Mouse (Mus musculus): ENCODE data around the gene Stox2. TPM values are rescaled to one million over a fixed set of nuclear protein-coding genes. Genes with fewer than 3 reads are reported as not detected.
A peak's percentile ranks its signal among the peaks of the same experiment; 100 is the strongest.

Stox2 gene
- polyA plus RNA-seq, 1 experiment from 2014 or later, result 35.7 TPM

DNA sequence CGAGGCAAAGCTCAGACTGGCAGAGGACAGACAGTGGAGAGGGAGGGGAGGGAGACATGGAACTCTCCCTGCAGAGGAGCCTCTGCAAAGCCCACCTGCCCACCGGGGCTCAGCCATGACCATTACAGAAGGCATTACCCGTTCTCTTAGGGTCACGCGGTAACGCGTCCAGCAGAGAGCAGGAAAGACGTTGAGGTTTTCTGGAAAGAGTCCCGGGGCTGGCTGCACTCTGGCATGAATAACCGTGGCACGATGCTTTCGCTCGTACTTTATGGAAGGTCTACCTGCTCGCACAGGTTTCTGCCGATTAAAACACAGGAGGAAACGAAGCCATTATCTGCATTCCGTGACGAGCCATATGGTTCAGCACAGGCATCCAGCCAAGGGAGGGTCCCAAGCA is 53.9 kb downstream of the Stox2 start:
- no peaks in the 10 kb centered on the region for H3K27me3 ChIP-seq (replicated peaks)
- WGBS, result 83% methylated on average over 18 of the region's 18 CpGs
- no peaks in the 10 kb centered on the region for H3K36me3 ChIP-seq
- no peaks in the 10 kb centered on the region for H3K9me3 ChIP-seq
- no peak overlapping the region for H3K9ac ChIP-seq
- no peak overlapping the region for H3K4me3 ChIP-seq
- no peak overlapping the region for H3K4me2 ChIP-seq (replicated peaks)
- H3K27ac ChIP-seq, result no peak overlapping the region
- ATAC-seq (ENCODE audit: low FRiP score, low read depth), result no peak
- H3K4me1 ChIP-seq, result no peaks in the 10 kb centered on the region

DNA sequence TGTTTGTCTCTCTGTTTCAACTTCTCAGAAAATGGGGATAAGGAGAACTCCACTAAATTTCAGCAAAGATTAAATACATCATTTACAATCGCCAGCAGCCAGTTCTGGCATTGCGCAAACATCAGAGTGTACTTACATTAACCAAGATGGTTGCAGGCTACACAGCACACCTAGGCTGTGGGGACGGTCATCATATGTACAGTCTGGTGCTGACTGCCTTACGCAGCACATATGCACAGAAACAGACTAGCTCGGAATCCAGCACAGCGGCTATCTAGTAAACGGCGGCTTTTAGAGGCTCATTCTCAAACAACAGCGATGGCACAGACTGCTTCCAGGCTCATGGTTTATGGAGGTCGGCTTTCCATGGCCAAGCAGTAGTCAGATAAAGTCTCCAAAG is 54.3 kb downstream of the Stox2 start:
- Histone ChIP-seq H3K9ac (no peak overlapping the region), H3K36me3 (no peaks in the 10 kb centered on the region), H3K27ac (no peak overlapping the region), H3K9me3 (no peaks in the 10 kb centered on the region), H3K4me3 (no peak overlapping the region), H3K27me3 (replicated peaks) (no peaks in the 10 kb centered on the region), H3K4me2 (replicated peaks) (no peak overlapping the region), H3K4me1 (no peaks in the 10 kb centered on the region)
- 90% methylated on average over 10 of the region's 10 CpGs for WGBS
- no peak for ATAC-seq (ENCODE audit: low FRiP score, low read depth)

DNA sequence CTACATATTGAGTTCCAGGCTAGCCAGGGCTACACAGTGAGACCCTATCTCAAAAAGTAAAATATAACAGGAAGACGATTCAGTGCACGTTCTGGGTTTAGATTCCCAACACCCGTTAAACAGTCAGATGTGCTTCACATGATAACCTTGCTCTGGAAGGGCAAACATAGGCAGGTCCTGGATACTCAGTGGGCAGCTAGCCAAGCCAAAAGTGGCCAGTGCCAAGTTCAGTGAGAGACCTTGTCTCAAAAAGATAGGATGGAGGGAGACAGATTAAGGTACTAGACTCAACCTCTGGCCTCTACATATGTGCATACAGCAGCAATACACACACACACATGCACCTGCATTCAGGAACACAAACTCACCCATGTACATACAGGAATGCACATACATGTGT is 56.7 kb downstream of the Stox2 start:
- Histone ChIP-seq H3K9me3 (no peaks in the 10 kb centered on the region), H3K27ac (no peak overlapping the region), H3K27me3 (replicated peaks) (no peaks in the 10 kb centered on the region), H3K36me3 (no peaks in the 10 kb centered on the region), H3K4me3 (no peak overlapping the region), H3K4me1 (no peaks in the 10 kb centered on the region), H3K4me2 (replicated peaks) (no peak overlapping the region), H3K9ac (no peak overlapping the region)
- ATAC-seq (ENCODE audit: low FRiP score, low read depth), result no peak
- whole genome bisulfite sequencing, result 92% methylated on average over 3 of the region's 3 CpGs

DNA sequence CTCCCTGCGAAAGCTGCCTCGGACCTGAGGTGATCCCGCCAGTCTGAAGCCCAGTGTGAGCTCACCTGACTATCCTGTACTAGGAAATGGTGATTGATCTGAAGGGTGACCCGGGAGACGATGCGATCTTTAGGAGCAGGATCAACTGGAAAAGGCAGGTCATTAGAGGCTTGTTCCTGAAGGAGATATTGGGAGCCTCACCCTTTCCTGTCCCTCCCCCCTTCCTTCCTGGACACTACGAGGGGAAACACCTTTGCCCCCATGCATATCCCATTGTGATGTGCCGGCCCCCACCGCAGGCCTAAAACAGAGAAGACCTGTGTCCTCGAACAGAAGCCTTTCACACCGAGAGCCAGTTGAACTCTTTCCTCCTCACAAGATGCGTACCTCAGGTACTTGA is 58.0 kb downstream of the Stox2 start:
- no peaks in the 10 kb centered on the region for H3K9me3 ChIP-seq
- 85% methylated on average over 12 of the region's 12 CpGs for WGBS
- H3K4me1 ChIP-seq, result no peaks in the 10 kb centered on the region
- no peak overlapping the region for H3K4me3 ChIP-seq
- H3K27ac ChIP-seq, result no peak overlapping the region
- H3K4me2 ChIP-seq (replicated peaks), result no peak overlapping the region
- no peak for ATAC-seq (ENCODE audit: low FRiP score, low read depth)
- no peaks in the 10 kb centered on the region for H3K27me3 ChIP-seq (replicated peaks)
- H3K9ac ChIP-seq, result no peak overlapping the region
- no peaks in the 10 kb centered on the region for H3K36me3 ChIP-seq

DNA sequence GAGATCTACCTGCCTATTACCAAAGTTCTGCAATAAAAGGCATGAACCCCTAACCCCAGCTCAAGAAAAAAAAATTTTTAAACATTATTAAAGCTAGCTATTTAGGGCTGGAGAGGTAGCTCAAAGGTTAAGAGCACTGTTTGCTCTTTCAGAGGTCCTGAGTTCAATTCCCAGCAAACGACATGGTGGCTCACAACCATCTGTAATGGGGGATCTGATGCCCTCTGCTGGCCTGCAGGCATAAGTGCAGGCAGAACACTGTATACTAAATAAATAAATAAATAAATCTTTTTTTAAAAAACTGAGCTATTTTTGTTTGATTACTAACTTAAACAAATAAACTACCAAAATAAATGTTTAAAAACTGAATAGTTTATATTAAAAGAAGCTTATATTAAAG is 60.4 kb downstream of the Stox2 start:
- no peak for ATAC-seq (ENCODE audit: low FRiP score, low read depth)

DNA sequence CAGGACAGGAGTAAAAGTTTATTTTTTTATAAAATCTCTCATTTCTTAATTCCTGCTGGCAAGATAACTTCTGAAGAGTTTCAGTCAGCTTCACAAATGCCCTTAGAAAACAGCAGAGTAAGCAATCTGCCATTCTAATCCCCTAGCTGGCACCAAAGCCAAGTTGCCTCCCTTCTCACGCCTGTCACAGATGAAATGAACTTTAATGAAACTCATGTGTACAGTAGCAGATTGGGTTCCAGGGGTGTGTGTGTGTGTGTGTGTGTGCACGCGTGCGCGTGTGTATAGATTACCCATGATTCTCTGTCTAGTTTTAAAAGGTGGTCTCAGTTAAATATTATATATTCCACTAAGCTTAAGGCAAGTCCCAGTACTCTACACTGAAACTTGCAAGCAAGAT is 62.0 kb downstream of the Stox2 start:
- Histone ChIP-seq H3K4me1 (peaks cover 9% of the 10 kb centered on the region), H3K9ac (no peak overlapping the region), H3K4me3 (no peak overlapping the region), H3K27ac (no peak overlapping the region), H3K9me3 (no peaks in the 10 kb centered on the region), H3K36me3 (no peaks in the 10 kb centered on the region), H3K4me2 (replicated peaks) (no peak overlapping the region), H3K27me3 (replicated peaks) (no peaks in the 10 kb centered on the region)
- WGBS, result 98% methylated on average over 5 of the region's 5 CpGs
- ATAC-seq (ENCODE audit: low FRiP score, low read depth), result no peak

More for the DNA sequence above, 60.4 kb downstream of the Stox2 start:
- Histone ChIP-seq H3K27ac (no peak overlapping the region), H3K9me3 (no peaks in the 10 kb centered on the region), H3K4me3 (no peak overlapping the region), H3K36me3 (no peaks in the 10 kb centered on the region), H3K4me1 (peaks cover 1% of the 10 kb centered on the region; the same call in 1 of the 2 replicates), H3K4me2 (replicated peaks) (no peak overlapping the region), H3K9ac (no peak overlapping the region), H3K27me3 (replicated peaks) (no peaks in the 10 kb centered on the region)
- WGBS, result 74% methylated on average over 1 of the region's 1 CpGs

DNA sequence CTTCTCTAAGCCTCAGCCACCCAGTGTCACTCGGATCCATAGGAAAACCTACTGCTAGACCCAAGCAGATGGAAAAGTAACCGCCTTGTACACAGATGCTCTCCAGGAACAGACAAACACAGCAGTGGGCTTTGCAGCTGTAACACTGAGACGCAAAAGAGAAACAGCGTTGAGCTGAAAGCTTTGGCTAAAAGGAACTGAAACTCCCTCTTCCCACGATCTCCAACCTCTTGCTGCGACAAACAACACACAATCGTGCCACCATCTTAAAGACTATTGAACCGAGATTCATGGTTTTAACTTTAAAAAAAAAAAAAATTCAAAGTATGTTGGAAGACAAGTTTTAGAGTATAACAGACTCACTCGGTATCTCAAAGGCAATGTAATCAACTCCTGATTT is 62.5 kb downstream of the Stox2 start:
- Histone ChIP-seq H3K36me3 (no peaks in the 10 kb centered on the region), H3K4me2 (replicated peaks) (no peak overlapping the region), H3K9ac (no peak overlapping the region), H3K9me3 (no peaks in the 10 kb centered on the region), H3K4me1 (peaks cover 9% of the 10 kb centered on the region), H3K27ac (no peak overlapping the region), H3K27me3 (replicated peaks) (no peaks in the 10 kb centered on the region), H3K4me3 (no peak overlapping the region)
- ATAC-seq (ENCODE audit: low FRiP score, low read depth), result no peak
- 92% methylated on average over 9 of the region's 9 CpGs for WGBS

DNA sequence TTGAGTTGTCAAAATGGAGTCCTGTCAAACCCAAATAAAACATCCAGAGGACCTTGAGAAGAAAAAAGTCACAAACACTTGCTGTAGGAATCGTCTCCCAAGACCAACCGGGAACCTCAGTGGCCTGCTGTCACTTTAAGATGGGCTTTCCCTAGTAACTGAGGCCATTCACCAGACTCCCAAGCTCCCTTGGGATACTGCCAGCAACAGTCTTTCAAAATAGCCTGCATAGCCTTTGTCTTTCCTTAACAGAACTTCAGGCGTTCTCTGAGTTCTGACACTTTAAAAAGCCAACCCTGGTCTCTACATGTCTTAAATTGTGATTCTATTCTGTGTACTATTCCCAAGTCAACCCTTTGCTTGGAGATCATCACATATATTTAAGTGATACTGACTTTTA is 64.9 kb downstream of the Stox2 start:
- ATAC-seq (ENCODE audit: low FRiP score, low read depth), result no peak
- peaks cover 9% of the 10 kb centered on the region for H3K4me1 ChIP-seq
- H3K27ac ChIP-seq, result no peak overlapping the region
- no peak overlapping the region for H3K4me3 ChIP-seq
- no peak overlapping the region for H3K4me2 ChIP-seq (replicated peaks)
- 49% methylated on average over 3 of the region's 3 CpGs for WGBS
- no peaks in the 10 kb centered on the region for H3K9me3 ChIP-seq
- H3K27me3 ChIP-seq (replicated peaks), result no peaks in the 10 kb centered on the region
- H3K36me3 ChIP-seq, result no peaks in the 10 kb centered on the region
- no peak overlapping the region for H3K9ac ChIP-seq

DNA sequence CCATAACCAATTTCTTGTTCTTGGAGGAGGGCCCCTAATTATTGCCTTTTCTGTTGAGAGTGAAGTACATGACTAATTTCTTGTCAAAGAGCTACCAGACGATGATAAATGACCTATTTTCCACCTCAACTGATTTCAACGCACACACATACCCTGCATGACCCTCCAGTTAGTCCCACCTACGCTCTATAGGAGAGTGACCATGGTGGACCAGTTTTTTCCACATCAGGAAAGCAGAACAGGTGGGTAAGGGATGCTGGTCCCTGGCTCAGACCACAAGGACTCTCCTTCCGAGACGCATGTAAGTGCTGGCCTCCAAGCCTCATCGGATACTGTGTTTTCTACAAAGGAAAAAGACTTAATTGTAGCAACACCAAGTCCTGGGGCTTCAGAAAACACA is 65.4 kb downstream of the Stox2 start:
- ATAC-seq (ENCODE audit: low FRiP score, low read depth), result no peak
- H3K27ac ChIP-seq, result no peak overlapping the region
- H3K4me1 ChIP-seq, result peaks cover 9% of the 10 kb centered on the region
- H3K9me3 ChIP-seq, result no peaks in the 10 kb centered on the region
- WGBS, result 66% methylated on average over 6 of the region's 6 CpGs
- no peaks in the 10 kb centered on the region for H3K36me3 ChIP-seq
- no peak overlapping the region for H3K4me2 ChIP-seq (replicated peaks)
- H3K9ac ChIP-seq, result no peak overlapping the region
- no peaks in the 10 kb centered on the region for H3K27me3 ChIP-seq (replicated peaks)
- no peak overlapping the region for H3K4me3 ChIP-seq

DNA sequence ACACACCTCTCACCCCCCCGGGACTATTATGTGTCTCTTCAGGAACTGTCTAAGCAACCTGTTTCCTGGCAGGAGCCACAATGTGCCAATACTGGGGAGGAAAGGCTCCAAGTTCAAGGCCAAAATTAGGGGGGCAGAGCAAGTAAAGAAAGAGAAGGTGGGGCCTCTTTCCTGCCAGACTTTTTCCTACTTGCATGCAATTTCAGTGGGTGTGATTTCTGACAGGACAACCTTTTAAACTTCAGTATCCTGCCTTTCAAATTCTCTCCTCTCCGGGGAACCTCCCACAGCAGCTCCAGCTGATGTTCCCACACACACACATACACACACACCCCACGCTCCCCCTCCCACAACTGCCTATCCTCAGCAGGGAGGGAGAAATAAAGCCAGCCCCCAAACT is 66.1 kb downstream of the Stox2 start:
- H3K36me3 ChIP-seq, result no peaks in the 10 kb centered on the region
- no peak overlapping the region for H3K4me2 ChIP-seq (replicated peaks)
- H3K9ac ChIP-seq, result no peak overlapping the region
- peaks cover 9% of the 10 kb centered on the region for H3K4me1 ChIP-seq
- H3K27me3 ChIP-seq (replicated peaks), result no peaks in the 10 kb centered on the region
- no peak overlapping the region for H3K4me3 ChIP-seq
- WGBS, result 75% methylated on average over 3 of the region's 3 CpGs
- no peak for ATAC-seq (ENCODE audit: low FRiP score, low read depth)
- no peak overlapping the region for H3K27ac ChIP-seq
- H3K9me3 ChIP-seq, result no peaks in the 10 kb centered on the region

DNA sequence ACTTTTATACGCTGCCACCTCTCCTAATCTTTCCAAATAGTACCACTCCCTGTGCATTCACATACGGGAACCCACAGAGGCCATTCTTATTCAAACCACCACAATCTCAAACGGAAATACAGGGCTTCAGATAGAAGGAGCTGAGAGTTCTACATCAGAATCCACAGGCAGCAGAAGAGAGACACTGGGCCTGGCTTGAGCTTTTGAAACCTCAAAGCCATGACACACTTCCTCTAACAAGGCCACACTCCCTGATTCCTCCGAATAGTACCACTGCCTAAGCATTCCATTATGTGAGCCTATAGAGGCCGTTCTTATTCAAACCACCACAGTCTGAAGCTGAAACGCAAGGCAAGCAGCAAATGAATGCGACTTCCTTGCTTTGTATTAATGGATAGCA is 69.5 kb downstream of the Stox2 start:
- H3K4me2 ChIP-seq (replicated peaks), result no peak overlapping the region
- no peak overlapping the region for H3K9ac ChIP-seq
- ATAC-seq (ENCODE audit: low FRiP score, low read depth), result no peak
- H3K27me3 ChIP-seq (replicated peaks), result no peaks in the 10 kb centered on the region
- H3K4me3 ChIP-seq, result no peak overlapping the region
- peaks cover 9% of the 10 kb centered on the region for H3K4me1 ChIP-seq
- WGBS, result 88% methylated on average over 7 of the region's 7 CpGs
- no peaks in the 10 kb centered on the region for H3K9me3 ChIP-seq
- no peak overlapping the region for H3K27ac ChIP-seq
- H3K36me3 ChIP-seq, result no peaks in the 10 kb centered on the region

DNA sequence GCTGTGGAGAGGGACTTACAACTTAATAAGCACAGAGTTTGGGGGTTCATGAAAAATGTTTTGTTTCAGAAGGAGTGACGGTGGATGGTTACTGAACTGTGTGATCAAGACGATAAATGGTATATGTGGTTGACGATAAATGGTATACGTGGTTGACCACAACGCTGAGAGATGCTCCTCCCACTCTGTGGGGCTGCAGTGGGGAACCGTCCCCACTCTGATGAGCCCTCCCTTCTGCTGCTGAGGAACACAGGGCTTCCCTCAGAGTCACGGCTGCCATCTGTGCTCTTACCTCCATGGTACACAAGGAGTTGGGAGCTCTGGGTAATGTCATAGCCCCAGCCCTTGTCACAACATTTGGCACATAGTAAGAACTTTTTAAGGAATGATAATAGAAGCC is 72.4 kb downstream of the Stox2 start:
- Histone ChIP-seq H3K27me3 (replicated peaks) (no peaks in the 10 kb centered on the region), H3K4me1 (0 out of 2 replicates have a peak, but pooled peaks cover 4% of the 10 kb centered on the region), H3K4me2 (replicated peaks) (no peak overlapping the region), H3K9ac (no peak overlapping the region), H3K9me3 (no peaks in the 10 kb centered on the region), H3K36me3 (no peaks in the 10 kb centered on the region), H3K27ac (no peak overlapping the region), H3K4me3 (no peak overlapping the region)
- 95% methylated on average over 7 of the region's 7 CpGs for WGBS
- ATAC-seq (ENCODE audit: low FRiP score, low read depth), result no peak

DNA sequence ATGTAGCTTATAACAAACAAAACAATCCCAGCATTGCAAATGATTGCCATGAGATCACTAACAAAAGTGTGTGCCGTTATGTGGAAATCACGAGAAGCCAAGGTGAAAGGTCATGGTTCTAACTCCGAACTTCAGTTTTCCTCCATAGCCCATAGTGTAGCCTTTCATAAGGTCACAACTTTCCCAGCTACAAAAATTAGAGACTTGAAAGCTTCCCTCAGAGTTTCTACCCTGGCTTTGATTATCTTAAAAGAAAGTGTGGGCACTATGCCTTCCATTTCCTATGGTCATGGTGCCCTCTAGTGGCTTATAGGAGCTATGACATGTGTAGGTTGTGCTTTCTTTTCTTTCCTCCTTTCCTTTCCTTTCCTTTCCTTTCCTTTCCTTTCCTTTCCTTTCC is 74.6 kb downstream of the Stox2 start:
- H3K4me2 ChIP-seq (replicated peaks), result no peak overlapping the region
- WGBS, result 38% methylated on average over 3 of the region's 3 CpGs
- 0 out of 2 replicates have a peak, but pooled peaks cover 4% of the 10 kb centered on the region for H3K4me1 ChIP-seq
- peaks cover 2% of the 10 kb centered on the region; the same call in 1 of the 2 replicates for H3K9me3 ChIP-seq
- ATAC-seq (ENCODE audit: low FRiP score, low read depth), result peak; percentile 39; the same call in 1 of the 2 replicates
- no peak overlapping the region for H3K4me3 ChIP-seq
- no peak overlapping the region for H3K9ac ChIP-seq
- no peaks in the 10 kb centered on the region for H3K27me3 ChIP-seq (replicated peaks)
- no peaks in the 10 kb centered on the region for H3K36me3 ChIP-seq
- no peak overlapping the region for H3K27ac ChIP-seq
